Mouse (Mus musculus) heart, adult 2 months (tissue): ENCODE measurements around the gene Hif1an.

Source experiments
- CTCF ChIP-seq: fragments of 200-600 bp; IDR thresholded peaks from 2 replicates; pipeline ENCODE4 v1.8.1; 2022; ENCODE audit warnings: antibody characterized with exemption, mild to moderate bottlenecking, moderate library complexity
- EP300 ChIP-seq: fragments of 200-500 bp; IDR thresholded peaks from 2 replicates; pipeline ENCODE4 v1.6.1; 2011; ENCODE audit warnings: low read depth, low read length, control low read depth; ENCODE audit not compliant: insufficient read depth
- POLR2A ChIP-seq: fragments of 200-500 bp; IDR thresholded peaks from 2 replicates; pipeline ENCODE4 v1.6.1; 2011; ENCODE audit warnings: mild to moderate bottlenecking, low read depth, low read length, control low read depth; ENCODE audit not compliant: insufficient read depth

DNA sequence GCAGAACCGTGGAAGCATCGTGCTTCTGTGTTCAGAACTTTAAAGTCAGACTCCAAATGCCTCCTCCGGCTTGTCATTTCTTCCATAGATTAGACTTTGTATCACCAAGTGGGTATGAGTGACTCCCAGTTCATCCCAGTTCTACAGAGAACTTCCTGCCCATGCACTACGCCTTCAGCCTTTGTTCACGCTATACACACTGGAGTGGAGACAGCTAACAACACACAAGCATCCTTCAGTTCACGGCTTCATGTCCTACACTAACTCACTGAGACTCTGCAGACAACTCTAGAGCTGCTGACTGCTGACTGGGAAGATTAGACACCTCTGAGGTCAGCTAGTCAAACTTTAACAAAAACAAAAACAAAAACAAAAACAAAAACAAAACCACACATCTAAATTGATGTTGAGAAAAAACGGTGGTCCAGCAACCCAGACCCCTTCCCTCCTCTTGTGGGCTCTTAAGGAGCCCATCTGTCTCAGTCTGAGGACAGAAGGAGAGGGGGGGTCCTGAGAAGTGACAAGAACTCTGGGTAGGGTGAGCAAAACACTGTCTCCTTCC is 48.6 kb upstream of the Hif1an start:
- no peak for TF ChIP-seq CTCF
- TF ChIP-seq POLR2A = no peak
- TF ChIP-seq EP300 = no peak
